Mouse (Mus musculus): ENCODE measurements around the gene Ube2c. TPM values are rescaled to one million over a fixed set of nuclear protein-coding genes. Genes with fewer than 3 reads are reported as not detected.

Ube2c gene
- polyA plus RNA-seq, 1 experiment from 2014 or later, result 104 TPM

DNA sequence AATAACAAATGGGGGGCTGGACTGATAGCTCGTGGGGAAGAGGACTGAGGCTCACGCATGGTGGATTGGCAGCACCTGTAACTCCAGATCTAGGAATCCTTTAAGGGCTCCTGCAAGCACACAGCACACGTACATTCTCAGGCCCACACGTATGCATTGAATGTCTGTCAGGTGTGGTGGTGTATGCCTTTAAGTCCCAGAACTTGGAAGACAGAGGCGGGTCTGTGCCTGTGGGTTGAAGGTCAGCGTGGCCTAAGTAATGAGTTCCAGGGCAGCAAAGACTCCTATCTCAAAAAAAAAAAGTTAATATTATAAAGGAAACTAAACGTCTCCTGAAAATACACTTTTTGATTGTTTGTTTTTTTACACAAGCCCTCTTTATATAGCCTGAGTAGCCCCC lies 36.9 kb downstream of the Ube2c start:
- H3K4me3 ChIP-seq (ENCODE audit: low read depth, low read length), result no peak overlapping the region
- no peak for ATAC-seq (ENCODE audit: low FRiP score, low TSS enrichment)
- no peak overlapping the region for H3K27ac ChIP-seq (replicated peaks)
- no peaks in the 10 kb centered on the region for H3K27me3 ChIP-seq (ENCODE audit: control insufficient read depth, insufficient read depth, low read length)
- TF ChIP-seq CTCF (IDR thresholded peaks at IDR 0.05; ENCODE audit: low read depth), result no peak
- no peak for TF ChIP-seq EP300 (optimal IDR thresholded peaks at IDR 0.05)
- WGBS, result 55% methylated on average over 7 of the region's 7 CpGs
- H3K9ac ChIP-seq (ENCODE audit: low read length), result no peak overlapping the region
- DNase-seq (ENCODE audit: low spot score), result no peak
- no peaks in the 10 kb centered on the region for H3K36me3 ChIP-seq (ENCODE audit: control insufficient read depth, insufficient read depth, low read length)
- H3K4me1 ChIP-seq (replicated peaks; ENCODE audit: control insufficient read depth, insufficient read depth), result peaks cover 3% of the 10 kb centered on the region; the same call in 1 of the 2 replicates
- 0 out of 2 replicates have a peak overlapping the region, but pooled peaks have one; percentile 12 for H3K4me2 ChIP-seq (replicated peaks; ENCODE audit: low read depth)
- H3K9me3 ChIP-seq (ENCODE audit: control insufficient read depth, low read length), result no peaks in the 10 kb centered on the region

- no peaks in the 10 kb centered on the region for H3K4me1 ChIP-seq (replicated peaks; ENCODE audit: control insufficient read depth, insufficient read depth)
- TF ChIP-seq CTCF (IDR thresholded peaks at IDR 0.05; ENCODE audit: low read depth) (no peak), EP300 (optimal IDR thresholded peaks at IDR 0.05) (no peak)
- H3K27me3 ChIP-seq (ENCODE audit: control insufficient read depth, insufficient read depth, low read length), result no peaks in the 10 kb centered on the region
- no peak overlapping the region for H3K4me2 ChIP-seq (replicated peaks; ENCODE audit: low read depth)
- no peak overlapping the region for H3K4me3 ChIP-seq (ENCODE audit: low read depth, low read length)
- no peak for ATAC-seq (ENCODE audit: low FRiP score, low TSS enrichment)
- H3K9me3 ChIP-seq (ENCODE audit: control insufficient read depth, low read length), result no peaks in the 10 kb centered on the region
- no peak overlapping the region for H3K27ac ChIP-seq (replicated peaks)
- no peak for DNase-seq (ENCODE audit: low spot score)
- no peaks in the 10 kb centered on the region for H3K36me3 ChIP-seq (ENCODE audit: control insufficient read depth, insufficient read depth, low read length)
- WGBS, result 53% methylated on average over 2 of the region's 2 CpGs
- no peak overlapping the region for H3K9ac ChIP-seq (ENCODE audit: low read length)
These were observed 43.9 kb downstream of the Ube2c start for GRCm38 (mm10) chr2:164813557-164813956.

- no peaks in the 10 kb centered on the region for H3K4me1 ChIP-seq (replicated peaks; ENCODE audit: control insufficient read depth, insufficient read depth)
- WGBS, result 85% methylated on average over 5 of the region's 5 CpGs
- no peak overlapping the region for H3K27ac ChIP-seq (replicated peaks)
- DNase-seq (ENCODE audit: low spot score), result no peak
- ATAC-seq (ENCODE audit: low FRiP score, low TSS enrichment), result no peak
- no peaks in the 10 kb centered on the region for H3K27me3 ChIP-seq (ENCODE audit: control insufficient read depth, insufficient read depth, low read length)
- TF ChIP-seq EP300 (optimal IDR thresholded peaks at IDR 0.05) (no peak), CTCF (IDR thresholded peaks at IDR 0.05; ENCODE audit: low read depth) (no peak)
- H3K4me3 ChIP-seq (ENCODE audit: low read depth, low read length), result no peak overlapping the region
- H3K9me3 ChIP-seq (ENCODE audit: control insufficient read depth, low read length), result no peaks in the 10 kb centered on the region
- H3K36me3 ChIP-seq (ENCODE audit: control insufficient read depth, insufficient read depth, low read length), result no peaks in the 10 kb centered on the region
- no peak overlapping the region for H3K4me2 ChIP-seq (replicated peaks; ENCODE audit: low read depth)
- no peak overlapping the region for H3K9ac ChIP-seq (ENCODE audit: low read length)
These were observed 45.6 kb downstream of the Ube2c start for GRCm38 (mm10) chr2:164815348-164815747.

DNA sequence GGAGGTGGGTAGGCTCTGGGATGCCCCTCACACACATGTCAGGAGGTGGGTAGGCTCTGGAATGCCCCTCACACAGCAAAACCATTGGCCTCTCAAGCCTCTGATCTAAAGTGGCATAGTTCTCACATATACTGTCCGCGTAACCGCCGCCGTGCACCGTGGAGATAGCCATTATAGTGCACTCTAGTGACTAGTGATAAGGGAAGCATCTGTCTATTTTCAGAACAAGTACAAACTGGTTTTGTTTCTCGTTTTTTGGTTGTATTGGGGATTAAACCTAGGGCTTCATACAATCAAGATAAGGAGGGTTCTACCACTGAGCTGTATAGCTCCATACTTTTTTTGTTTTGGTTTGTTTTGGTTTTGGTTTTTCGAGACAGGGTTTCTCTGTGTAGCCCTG lies 46.1 kb downstream of the Ube2c start:
- Histone ChIP-seq H3K4me1 (replicated peaks; ENCODE audit: control insufficient read depth, insufficient read depth) (no peaks in the 10 kb centered on the region), H3K4me2 (replicated peaks; ENCODE audit: low read depth) (no peak overlapping the region), H3K27ac (replicated peaks) (no peak overlapping the region), H3K9me3 (ENCODE audit: control insufficient read depth, low read length) (no peaks in the 10 kb centered on the region), H3K36me3 (ENCODE audit: control insufficient read depth, insufficient read depth, low read length) (no peaks in the 10 kb centered on the region), H3K27me3 (ENCODE audit: control insufficient read depth, insufficient read depth, low read length) (no peaks in the 10 kb centered on the region), H3K4me3 (ENCODE audit: low read depth, low read length) (no peak overlapping the region), H3K9ac (ENCODE audit: low read length) (no peak overlapping the region)
- no peak for ATAC-seq (ENCODE audit: low FRiP score, low TSS enrichment)
- DNase-seq (ENCODE audit: low spot score), result no peak
- WGBS, result 89% methylated on average over 8 of the region's 8 CpGs
- TF ChIP-seq EP300 (optimal IDR thresholded peaks at IDR 0.05), result no peak
- TF ChIP-seq CTCF (IDR thresholded peaks at IDR 0.05; ENCODE audit: low read depth), result no peak

DNA sequence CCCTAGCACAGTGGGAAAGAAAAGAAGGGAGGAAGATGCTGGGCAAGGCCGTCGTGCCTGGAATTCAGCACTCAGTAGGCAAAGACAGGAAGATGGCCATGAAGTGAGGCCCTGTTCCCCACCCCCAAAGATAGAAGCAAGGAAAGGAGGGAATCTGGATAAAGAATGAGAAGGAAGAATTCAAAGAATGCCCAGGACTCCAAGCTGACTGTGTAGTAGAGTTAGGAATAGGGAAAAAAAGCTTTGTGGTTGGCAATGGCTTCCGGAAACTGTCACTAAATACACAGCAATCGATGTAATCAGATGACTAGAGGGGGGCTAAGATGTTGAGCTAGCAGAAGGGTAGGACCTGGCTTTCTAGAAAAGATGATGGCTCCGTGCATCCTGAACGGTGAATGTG lies 47.5 kb downstream of the Ube2c start:
- Histone ChIP-seq H3K9me3 (ENCODE audit: control insufficient read depth, low read length) (no peaks in the 10 kb centered on the region), H3K27me3 (ENCODE audit: control insufficient read depth, insufficient read depth, low read length) (no peaks in the 10 kb centered on the region), H3K27ac (replicated peaks) (peak overlapping the region; percentile 30; the same call in 1 of the 2 replicates), H3K9ac (ENCODE audit: low read length) (no peak overlapping the region), H3K4me2 (replicated peaks; ENCODE audit: low read depth) (no peak overlapping the region), H3K4me1 (replicated peaks; ENCODE audit: control insufficient read depth, insufficient read depth) (no peaks in the 10 kb centered on the region), H3K4me3 (ENCODE audit: low read depth, low read length) (no peak overlapping the region), H3K36me3 (ENCODE audit: control insufficient read depth, insufficient read depth, low read length) (no peaks in the 10 kb centered on the region)
- TF ChIP-seq CTCF (IDR thresholded peaks at IDR 0.05; ENCODE audit: low read depth) (no peak), EP300 (optimal IDR thresholded peaks at IDR 0.05) (no peak)
- WGBS, result 73% methylated on average over 6 of the region's 6 CpGs
- ATAC-seq (ENCODE audit: low FRiP score, low TSS enrichment) (no peak), DNase-seq (ENCODE audit: low spot score) (no peak)

GRCm38 (mm10) chr2:164817703-164818102 lies 48.0 kb downstream of the Ube2c start:
- no peak overlapping the region for H3K4me2 ChIP-seq (replicated peaks; ENCODE audit: low read depth)
- H3K4me3 ChIP-seq (ENCODE audit: low read depth, low read length), result no peak overlapping the region
- ATAC-seq (ENCODE audit: low FRiP score, low TSS enrichment), result peak; percentile 30; the same call in 1 of the 2 replicates
- DNase-seq (ENCODE audit: low spot score), result no peak
- H3K4me1 ChIP-seq (replicated peaks; ENCODE audit: control insufficient read depth, insufficient read depth), result no peaks in the 10 kb centered on the region
- H3K9me3 ChIP-seq (ENCODE audit: control insufficient read depth, low read length), result no peaks in the 10 kb centered on the region
- no peak overlapping the region for H3K9ac ChIP-seq (ENCODE audit: low read length)
- WGBS, result 49% methylated on average over 5 of the region's 5 CpGs
- no peaks in the 10 kb centered on the region for H3K36me3 ChIP-seq (ENCODE audit: control insufficient read depth, insufficient read depth, low read length)
- H3K27me3 ChIP-seq (ENCODE audit: control insufficient read depth, insufficient read depth, low read length), result no peaks in the 10 kb centered on the region
- H3K27ac ChIP-seq (replicated peaks), result peak overlapping the region; percentile 30; the same call in 1 of the 2 replicates
- peak; percentile 71 for TF ChIP-seq EP300 (optimal IDR thresholded peaks at IDR 0.05)
- peak; percentile 31 for TF ChIP-seq CTCF (IDR thresholded peaks at IDR 0.05; ENCODE audit: low read depth)

Measured in stomach, postnatal 0 days (tissue).